Mouse (Mus musculus): Measurements from ENCODE around the gene Cyp3a41b.
"Not testable (repeated sequence)": the region's sequence is repeated elsewhere in the genome, so short reads cannot be mapped to it uniquely, and the experiment has no call there.

Gene Cyp3a41b

GRCm38 (mm10) chr5:145584630-145585029, at the start of gene Cyp3a41b:
Gene Cyp3a41b, minus strand, starts transcription at chr5:145584730.
- in situ Hi-C loops (cut with MboI; ENCODE audit: low sequenced_read_pairs), result not testable (repeated sequence)

- in situ Hi-C loops (cut with MboI; ENCODE audit: low sequenced_read_pairs), result loop anchor here (10.0 kb wide), 1 partner anchor 133 kb away; no protein-coding TSS in a partner anchor
Measured at GRCm38 (mm10) chr5:145632286-145632685, 47.8 kb upstream of the Cyp3a41b start.

- in situ Hi-C loops (cut with MboI; ENCODE audit: low sequenced_read_pairs), result not testable (repeated sequence)
Measured at GRCm38 (mm10) chr5:145604891-145605290, 20.4 kb upstream of the Cyp3a41b start.

- in situ Hi-C loops (cut with MboI; ENCODE audit: low sequenced_read_pairs), result not testable (repeated sequence)
Measured at GRCm38 (mm10) chr5:145597851-145598250, 13.3 kb upstream of the Cyp3a41b start.

- in situ Hi-C loops (cut with MboI; ENCODE audit: low sequenced_read_pairs), result not testable (repeated sequence)
Measured at GRCm38 (mm10) chr5:145577321-145577720, 7.2 kb downstream of the Cyp3a41b start.

GRCm38 (mm10) chr5:145575660-145576059, 8.9 kb downstream of the Cyp3a41b start:
- in situ Hi-C loops (cut with MboI; ENCODE audit: low sequenced_read_pairs), result not testable (repeated sequence)

GRCm38 (mm10) chr5:145571922-145572321, 12.6 kb downstream of the Cyp3a41b start:
- in situ Hi-C loops (cut with MboI; ENCODE audit: low sequenced_read_pairs), result not testable (repeated sequence)
